Mouse (Mus musculus) B cell, adult 2 months (primary cell): ENCODE data around the gene Nkpd1.
"Not testable (repeated sequence)": the region's sequence is repeated elsewhere in the genome, so short reads cannot be mapped to it uniquely, and the experiment has no call there.

ENCODE experiments used
- DNase-seq, 2 experiments: peaks; one replicate each; pipeline ENCODE4 v3.0.0; 2022

Gene Nkpd1

GRCm38 (mm10) chr7:19506969-19507611, 10.5 kb upstream of the Nkpd1 start:
- peak; percentile 40 to 53 for DNase-seq

GRCm38 (mm10) chr7:19507612-19507981, 10.0 kb upstream of the Nkpd1 start:
- peak; percentile 28 to 32 for DNase-seq

- peak; percentile 86 to 87 for DNase-seq
Measured at GRCm38 (mm10) chr7:19508150-19508923, 9.3 kb upstream of the Nkpd1 start, which contains the start of the genes Bloc1s3 and Trappc6a. Gene Bloc1s3 (minus strand): TSS chr7:19508367. Gene Trappc6a (plus strand): TSS chr7:19508395.

- no peak for DNase-seq
Measured at GRCm38 (mm10) chr7:19508924-19509568, 8.6 kb upstream of the Nkpd1 start.

- no peak for DNase-seq
Measured at GRCm38 (mm10) chr7:19509786-19510185, 7.9 kb upstream of the Nkpd1 start.

- not testable (repeated sequence) for DNase-seq
Measured at GRCm38 (mm10) chr7:19511934-19512333, 5.7 kb upstream of the Nkpd1 start.

GRCm38 (mm10) chr7:19512353-19512752, 5.3 kb upstream of the Nkpd1 start:
- no peak for DNase-seq

GRCm38 (mm10) chr7:19520032-19520431, 2.4 kb downstream of the Nkpd1 start:
- DNase-seq = no peak

GRCm38 (mm10) chr7:19523017-19523756, 5.5 kb downstream of the Nkpd1 start:
- DNase-seq = peak; percentile 22 to 34

- peak; percentile 54 to 60 for DNase-seq
Measured at GRCm38 (mm10) chr7:19523757-19524419, 6.2 kb downstream of the Nkpd1 start.

- DNase-seq = no peak
Measured at GRCm38 (mm10) chr7:19524420-19525104, 6.9 kb downstream of the Nkpd1 start.

- DNase-seq = no peak
Measured at GRCm38 (mm10) chr7:19525105-19525481, 7.5 kb downstream of the Nkpd1 start.

- no peak for DNase-seq
Measured at GRCm38 (mm10) chr7:19531077-19531476, 13.4 kb downstream of the Nkpd1 start.

- no peak for DNase-seq
Measured at GRCm38 (mm10) chr7:19532240-19532639, 14.6 kb downstream of the Nkpd1 start.

- DNase-seq = no peak
Measured at GRCm38 (mm10) chr7:19534676-19535075, 17.0 kb downstream of the Nkpd1 start.

GRCm38 (mm10) chr7:19540771-19541566, 23.3 kb downstream of the Nkpd1 start:
- DNase-seq = no peak

GRCm38 (mm10) chr7:19541681-19542154, 24.1 kb downstream of the Nkpd1 start:
- DNase-seq = no peak

- DNase-seq = no peak
Measured at GRCm38 (mm10) chr7:19542155-19542691, 24.6 kb downstream of the Nkpd1 start.

GRCm38 (mm10) chr7:19543584-19543983, 25.9 kb downstream of the Nkpd1 start:
- peak; percentile 74 to 76 for DNase-seq

GRCm38 (mm10) chr7:19546007-19546406, 28.4 kb downstream of the Nkpd1 start:
- no peak for DNase-seq
